Mouse (Mus musculus) WW6 (cell line): ENCODE measurements around the gene Gm21987.
"Not testable (repeated sequence)": the region's sequence is repeated elsewhere in the genome, so short reads cannot be mapped to it uniquely, and the experiment has no call there.

ENCODE experiments used
- DNase-seq: peaks from one replicate; pipeline ENCODE4 v3.0.0-alpha.2; 2013; ENCODE audit warnings: low read depth, low spot score

Gene Gm21987

DNA sequence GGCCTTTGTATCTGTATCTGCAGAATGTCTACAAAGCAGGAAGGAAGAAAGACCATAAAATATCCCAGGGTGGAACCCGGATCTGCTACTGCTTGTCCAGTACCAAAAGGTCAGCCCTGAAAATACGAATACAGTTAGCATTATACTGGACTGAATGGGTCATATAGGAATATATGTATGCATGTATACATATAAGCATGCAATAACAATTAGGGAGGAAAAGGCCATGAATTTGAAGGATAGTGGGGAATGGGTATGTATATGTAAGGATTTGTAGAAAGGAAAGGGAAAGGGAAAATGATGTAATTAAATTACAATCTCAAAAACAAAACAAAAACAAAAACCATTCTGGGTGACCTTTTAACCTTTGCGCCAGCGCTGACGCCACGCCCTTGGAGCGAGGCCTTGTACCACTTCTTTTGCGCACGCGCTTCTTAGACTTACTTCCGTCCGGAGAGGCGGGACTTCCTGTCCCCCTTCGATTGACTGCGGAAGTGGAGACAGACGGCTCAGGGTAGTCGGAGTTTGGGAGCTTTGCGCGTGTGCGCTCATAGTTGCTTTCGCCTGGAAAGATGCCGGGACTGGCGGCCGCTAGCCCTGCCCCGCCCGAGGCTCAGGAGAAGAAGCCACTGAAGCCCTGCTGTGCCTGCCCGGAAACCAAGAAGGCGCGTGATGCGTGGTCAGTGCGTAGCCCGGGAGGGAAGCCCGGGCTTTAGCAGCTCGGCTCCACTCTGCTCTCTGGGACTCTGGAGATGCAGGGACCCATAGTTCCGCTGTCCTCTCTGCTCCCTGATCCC is at the start of gene Gm21987, which contains the start of gene Cox17:
Gm21987 (plus strand) TSS at position 512 of the 797 bp plus-strand sequence.
Cox17 (plus strand) TSS at position 463 of the 797 bp plus-strand sequence.
- DNase-seq: peak; percentile 72

- no peak for DNase-seq
Observed at GRCm38 (mm10) chr16:38298410-38298809, 48.4 kb upstream of the Gm21987 start.

DNA sequence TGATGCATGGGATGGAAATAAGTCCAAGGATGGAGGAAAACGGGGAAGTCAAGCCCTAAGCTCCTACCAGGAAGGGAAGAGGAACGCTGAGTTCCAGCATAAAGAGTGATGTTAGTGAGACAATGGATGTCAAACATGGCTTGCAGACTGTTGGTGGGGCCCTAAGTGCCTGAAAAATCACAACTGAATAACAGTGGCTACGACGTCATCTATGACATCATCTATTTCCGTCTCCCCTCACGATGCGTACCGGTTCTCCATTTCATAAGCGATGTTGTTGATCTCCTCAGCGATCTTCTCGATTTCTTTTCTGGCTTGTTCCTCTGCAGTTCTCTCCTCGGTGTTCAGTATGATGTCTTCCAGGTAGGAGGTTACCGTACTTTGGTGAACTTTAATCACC is 44.5 kb upstream of the Gm21987 start:
- DNase-seq: no peak

- no peak for DNase-seq
Observed at GRCm38 (mm10) chr16:38304460-38305194, 42.2 kb upstream of the Gm21987 start.

DNA sequence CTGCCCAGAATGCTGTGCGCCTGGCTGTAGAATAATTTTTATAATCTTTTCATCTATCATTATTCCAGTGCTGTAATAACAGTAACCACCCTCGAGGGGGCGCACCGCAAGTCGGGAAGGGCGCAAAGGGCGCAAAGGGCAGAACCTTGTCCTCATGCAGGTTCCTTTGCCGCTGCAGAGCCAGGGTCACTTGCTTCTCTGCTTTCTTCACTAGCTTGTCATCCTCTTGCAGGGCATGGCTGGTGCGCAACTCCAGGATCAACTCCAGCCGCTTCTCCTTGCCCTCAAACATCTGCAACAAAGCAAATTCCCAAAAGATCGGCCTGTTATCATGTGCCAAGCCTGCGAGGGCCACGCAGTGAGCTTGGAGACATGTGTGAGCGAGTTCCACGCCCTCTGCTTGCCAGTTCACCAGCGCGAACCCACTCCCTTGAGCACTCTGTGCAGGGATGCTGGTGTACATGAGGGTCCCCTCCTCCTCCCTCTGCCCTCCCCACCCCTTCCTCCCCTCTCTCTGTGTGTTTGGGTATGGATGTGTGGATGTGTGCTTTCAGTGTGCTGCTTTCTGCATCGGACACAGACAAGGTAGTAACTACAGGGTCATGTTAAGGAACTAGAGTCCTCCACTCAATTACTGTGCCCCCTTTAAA is 40.1 kb upstream of the Gm21987 start:
- DNase-seq: no peak

DNA sequence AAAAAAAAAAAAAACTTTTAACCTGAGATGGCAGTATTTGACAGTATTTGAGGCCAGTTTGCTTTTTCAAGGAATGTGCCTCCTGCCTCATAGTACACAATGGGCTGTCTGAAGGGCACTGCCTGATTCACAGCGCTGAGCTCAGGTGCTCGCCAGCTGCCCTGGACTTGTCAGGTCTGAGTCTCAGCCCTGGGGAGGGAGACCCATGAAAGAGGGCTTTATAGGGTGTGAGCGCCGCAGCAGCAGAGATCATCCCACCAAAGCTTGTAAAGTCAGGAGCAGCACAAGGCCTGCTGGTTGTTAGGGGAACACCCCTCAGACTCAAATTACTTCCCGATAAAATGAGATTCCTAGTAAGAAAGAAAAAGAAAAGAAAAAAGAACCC is 39.6 kb upstream of the Gm21987 start:
- DNase-seq: no peak

- DNase-seq: no peak
Observed at GRCm38 (mm10) chr16:38307651-38308050, 39.2 kb upstream of the Gm21987 start.

GRCm38 (mm10) chr16:38308195-38308594 is 38.6 kb upstream of the Gm21987 start:
- DNase-seq: no peak

GRCm38 (mm10) chr16:38318492-38318891 is 28.3 kb upstream of the Gm21987 start:
- DNase-seq: no peak

DNA sequence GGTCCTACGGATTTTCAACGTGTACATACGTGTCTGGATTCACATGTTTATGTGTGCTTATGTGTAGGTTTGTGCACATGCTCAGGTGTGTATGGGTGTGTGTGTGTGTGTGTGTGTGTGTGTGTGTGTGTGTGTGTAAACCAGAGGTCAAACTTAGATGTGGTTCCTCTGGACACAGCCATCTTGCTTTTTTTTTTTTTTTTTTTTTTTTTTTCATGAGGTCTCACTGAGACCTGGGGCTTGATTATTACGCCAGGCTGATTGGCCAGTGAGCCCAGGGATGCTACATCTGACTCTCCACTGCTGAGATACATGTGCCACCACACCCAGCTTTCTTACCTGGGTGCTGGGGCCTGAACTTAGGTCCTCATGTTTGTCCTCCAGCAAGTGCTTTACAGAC is 27.8 kb upstream of the Gm21987 start:
- DNase-seq: no peak

DNA sequence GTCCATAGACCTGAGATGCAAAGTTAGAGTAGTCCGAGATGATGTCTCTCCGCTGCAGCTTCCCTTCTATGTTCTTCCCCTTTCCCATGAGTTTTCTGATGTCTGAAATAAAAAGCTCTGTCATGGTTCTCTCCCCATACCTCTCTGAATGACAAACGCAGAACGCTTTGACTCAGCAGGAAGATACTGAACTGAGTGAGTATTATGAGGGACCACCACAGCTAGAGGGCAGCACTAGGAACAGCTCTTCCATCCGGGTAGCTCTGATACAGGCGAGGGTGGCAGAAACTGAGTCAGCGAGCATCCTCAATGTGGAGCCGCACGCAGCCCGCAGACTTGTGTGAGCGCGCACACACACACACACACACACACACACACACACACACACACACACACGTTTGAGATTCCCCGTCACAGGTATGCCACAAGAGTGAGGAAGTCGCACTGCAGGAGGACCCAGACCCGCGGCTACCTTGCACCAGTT is 25.3 kb upstream of the Gm21987 start:
- no peak for DNase-seq

GRCm38 (mm10) chr16:38324311-38324710 is 22.5 kb upstream of the Gm21987 start:
- no peak for DNase-seq

GRCm38 (mm10) chr16:38326778-38327397 is 20.0 kb upstream of the Gm21987 start:
- no peak for DNase-seq

- DNase-seq: no peak
Observed at GRCm38 (mm10) chr16:38329340-38329739, 17.5 kb upstream of the Gm21987 start.

- no peak for DNase-seq
Observed at GRCm38 (mm10) chr16:38334431-38334830, 12.4 kb upstream of the Gm21987 start.

DNA sequence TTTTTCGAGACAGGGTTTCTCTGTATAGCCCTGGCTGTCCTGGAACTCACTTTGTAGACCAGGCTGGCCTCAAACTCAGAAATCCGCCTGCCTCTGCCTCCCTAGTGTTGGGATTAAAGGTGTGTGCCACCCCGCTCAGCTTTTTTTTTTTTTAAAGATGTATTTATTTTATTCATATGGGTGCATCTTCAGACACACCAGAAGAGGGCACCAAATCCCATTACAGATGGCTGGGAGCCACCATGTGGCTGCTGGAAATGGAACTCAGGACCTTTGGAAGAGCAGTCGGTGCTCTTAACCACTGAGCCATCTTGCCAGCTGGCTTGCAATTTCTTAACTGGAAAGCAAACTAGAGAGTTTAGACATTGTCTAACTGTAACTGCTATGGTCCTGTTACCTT is 8.8 kb upstream of the Gm21987 start:
- DNase-seq: not testable (repeated sequence)

- DNase-seq: peak; percentile 68
Observed at GRCm38 (mm10) chr16:38341396-38342324, 5.2 kb upstream of the Gm21987 start, which contains the start of gene Maats1. Gene Maats1, minus strand, starts transcription at chr16:38342143.

DNA sequence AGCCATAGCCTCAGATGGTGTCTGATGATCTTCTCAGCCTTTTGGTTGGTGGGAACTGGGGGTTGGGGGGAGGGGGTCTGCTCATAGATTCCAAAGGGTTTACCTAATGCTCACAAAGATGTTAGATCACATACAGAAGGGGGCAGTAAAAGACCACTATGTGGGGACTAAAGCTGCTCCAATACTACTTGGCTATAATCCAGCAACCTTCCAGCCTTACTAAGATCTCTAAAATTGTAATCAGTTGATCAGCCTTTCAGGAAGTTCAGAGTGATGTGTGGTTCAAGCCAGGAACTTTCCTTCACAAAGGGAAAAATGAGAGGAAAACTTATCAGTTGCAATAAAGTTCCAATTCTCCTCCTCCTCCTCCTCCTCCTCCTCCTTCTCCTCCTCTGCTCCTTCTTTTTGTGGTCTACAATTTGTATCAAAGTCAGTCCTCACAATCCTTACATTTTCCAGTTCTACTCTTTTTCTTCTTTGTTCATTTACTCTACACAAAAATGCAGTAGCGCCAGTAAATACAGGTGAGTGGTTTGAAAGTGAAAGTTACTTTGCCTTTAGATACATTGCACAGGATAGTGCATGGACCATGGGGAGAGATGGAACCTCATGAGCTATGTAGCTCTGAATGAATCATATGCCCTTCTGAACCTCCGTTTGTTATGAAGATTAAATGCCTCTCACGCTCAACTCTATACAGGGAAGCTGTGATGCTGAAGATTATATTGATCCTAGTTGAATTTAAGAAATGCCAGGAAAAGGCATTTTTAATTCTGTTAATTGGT is 1.7 kb upstream of the Gm21987 start:
- no peak for DNase-seq

DNA sequence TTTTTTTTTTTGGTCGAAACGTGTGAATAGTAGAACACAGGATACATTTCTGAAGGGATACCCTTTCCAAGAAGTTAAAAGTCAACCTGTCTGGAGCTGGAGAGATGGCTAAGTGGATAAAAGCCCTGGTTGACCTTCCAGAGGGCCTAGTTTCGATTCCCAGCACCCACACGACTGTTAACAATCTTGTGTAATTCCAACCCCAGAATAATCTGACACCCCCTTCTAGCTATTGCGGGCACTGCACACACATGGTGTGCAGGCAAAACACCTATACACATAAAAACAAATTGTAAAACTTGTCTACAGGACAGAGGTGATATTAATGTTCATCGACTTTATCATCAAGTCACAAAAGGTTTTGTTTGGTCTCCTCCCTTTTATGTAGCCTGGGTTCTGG is 748 bp downstream of the Gm21987 start:
- no peak for DNase-seq
